Mouse (Mus musculus) liver, adult 10 weeks (tissue): Measurements from ENCODE around the gene Gmeb1. TPM values are rescaled to one million over a fixed set of nuclear protein-coding genes. Genes with fewer than 3 reads are reported as not detected.

Experiments used
- polyA plus RNA-seq: library from polyadenylated mRNA; stranded (reverse); fragments of 350-450 nt; fragmentation: Illumina TruSeq; extraction: RNeasy Lipid Tissue Mini Kit (QIAGEN cat#74804); gene quantifications from one replicate; pipeline ENCODE4 v1.2.3, GENCODE M21; 2014; ENCODE audit warnings: low read depth, low replicate concordance

Gmeb1 gene
- 2.3 TPM for polyA plus RNA-seq

DNA sequence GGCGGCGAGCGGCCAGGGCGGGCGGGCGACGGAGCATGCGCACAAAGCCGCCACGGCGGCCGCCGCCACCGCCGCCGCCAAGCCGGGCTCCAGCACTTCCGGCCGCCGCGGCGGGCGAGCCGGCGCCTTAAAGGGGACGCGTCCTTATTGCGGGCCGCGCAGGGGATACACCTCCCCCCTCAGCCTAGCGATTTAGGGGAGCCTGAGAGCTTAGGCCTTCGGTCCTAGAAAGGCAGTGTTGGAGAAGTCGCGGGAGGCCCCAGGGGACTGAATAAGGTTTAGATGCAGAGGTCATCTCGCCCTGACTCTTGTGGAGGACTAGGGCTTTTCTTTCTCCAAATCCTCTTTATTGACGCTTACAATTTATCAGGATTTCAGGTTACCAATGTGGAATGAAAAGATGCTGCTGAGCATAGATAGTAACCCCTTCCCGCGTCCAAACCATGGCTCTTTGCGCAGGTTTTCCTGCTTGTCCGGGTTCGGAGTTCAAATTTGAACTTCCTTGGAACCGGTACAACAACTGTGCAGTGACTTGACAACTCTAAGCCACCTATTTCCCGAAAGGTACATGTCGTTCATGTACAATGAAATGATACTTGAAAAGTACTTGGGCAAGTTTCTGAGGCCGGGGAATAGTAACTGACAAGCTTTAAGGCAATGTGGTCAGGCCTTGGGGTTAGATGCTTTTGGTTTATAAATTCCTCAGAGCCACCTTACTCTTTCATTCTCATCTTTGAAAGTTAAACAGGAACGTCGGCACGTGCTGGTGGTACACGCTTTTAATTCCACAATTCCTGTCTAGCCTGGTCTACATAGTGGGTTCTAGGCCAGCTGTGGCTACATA, at the start of gene Gmeb1:
Gene Gmeb1, minus strand, starts transcription at position 89 of the 844 bp plus-strand sequence.

DNA sequence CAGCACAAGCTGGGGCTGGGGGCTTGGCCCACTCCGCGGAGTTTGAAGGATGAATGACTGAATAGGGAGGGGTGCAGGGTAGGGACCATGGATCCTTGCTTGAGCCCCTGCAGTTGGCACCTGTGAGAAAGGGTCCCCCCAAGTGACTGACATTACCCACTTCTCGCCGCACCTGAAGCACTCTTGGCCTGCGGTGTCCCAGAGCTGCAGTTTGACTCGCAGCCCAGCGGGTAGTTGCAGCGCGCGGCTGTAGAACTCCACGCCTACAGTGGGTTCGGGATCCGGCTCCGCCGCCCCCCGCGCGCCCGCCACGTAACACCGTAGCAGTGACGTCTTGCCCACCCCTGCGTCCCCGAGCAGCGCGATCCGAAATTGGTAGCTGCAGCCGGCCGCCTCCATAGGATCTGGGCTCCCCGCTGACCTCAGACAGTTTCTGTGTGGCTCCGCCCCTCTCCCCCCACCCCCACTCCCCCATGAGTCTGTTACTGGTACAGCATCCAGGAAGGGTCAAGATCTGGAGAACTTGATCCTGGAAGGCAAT, 41.6 kb upstream of the Gmeb1 start, which contains the start of gene Rab42:
Gene Rab42, minus strand, starts transcription at position 447 of the 541 bp plus-strand sequence.

GRCm38 (mm10) chr4:132274156-132274862, 12.9 kb upstream of the Gmeb1 start, which contains the start of gene Taf12:
Gene Taf12, plus strand, starts transcription at chr4:132274375.

GRCm38 (mm10) chr4:132211953-132212734, 49.3 kb downstream of the Gmeb1 start, which contains the start of gene Ythdf2:
Gene Ythdf2, minus strand, starts transcription at chr4:132212303.

Other genes with a start within 250 kb of the Gmeb1 start
- not detected for gene Gm10300, start 186.9 kb downstream of the Gmeb1 start, polyA plus RNA-seq
- 50.2 TPM for gene Epb41, start 186.3 kb downstream of the Gmeb1 start, polyA plus RNA-seq
- gene Oprd1, start 117.1 kb downstream of the Gmeb1 start, polyA plus RNA-seq, result not detected
- gene Ythdf2, start 49.3 kb downstream of the Gmeb1 start, polyA plus RNA-seq, result 26.6 TPM
- 9.1 TPM for gene Taf12, start 12.8 kb upstream of the Gmeb1 start, polyA plus RNA-seq
- gene Rab42, start 41.8 kb upstream of the Gmeb1 start, polyA plus RNA-seq, result not detected
- gene Trnau1ap, start 67.9 kb upstream of the Gmeb1 start, polyA plus RNA-seq, result 9.3 TPM
- 1.3 TPM for gene Rcc1, start 92.0 kb upstream of the Gmeb1 start, polyA plus RNA-seq
- 13.0 TPM for gene Phactr4, start 160.9 kb upstream of the Gmeb1 start, polyA plus RNA-seq
- gene Med18, start 202.3 kb upstream of the Gmeb1 start, polyA plus RNA-seq, result 0.85 TPM
- gene Sesn2, start 248.9 kb upstream of the Gmeb1 start, polyA plus RNA-seq, result 0.58 TPM